Mouse (Mus musculus): ENCODE measurements around the gene Defb5. TPM values are rescaled to one million over a fixed set of nuclear protein-coding genes. Genes with fewer than 3 reads are reported as not detected.

The Defb5 gene
- polyA plus RNA-seq, 1 experiment from 2014 or later, result not detected

Other genes with a start within 250 kb of the Defb5 start
- not detected in 2 replicates for gene Defb38, start 221.0 kb upstream of the Defb5 start, polyA plus RNA-seq (2014; fragmentation: Nextera tagmentation; extraction: Ambion mirVana)
- gene Defb39, start 182.8 kb upstream of the Defb5 start, polyA plus RNA-seq (2014; fragmentation: Nextera tagmentation; extraction: Ambion mirVana), result not detected in 2 replicates
- gene Defb12, start 132.7 kb upstream of the Defb5 start, polyA plus RNA-seq (2014; fragmentation: Nextera tagmentation; extraction: Ambion mirVana), result not detected in 2 replicates
- gene Defb34, start 123.8 kb upstream of the Defb5 start, polyA plus RNA-seq (2014; fragmentation: Nextera tagmentation; extraction: Ambion mirVana), result not detected in 2 replicates
- gene Gm45826, start 106.8 kb upstream of the Defb5 start, polyA plus RNA-seq (2014; fragmentation: Nextera tagmentation; extraction: Ambion mirVana), result not detected in 2 replicates
- not detected in 2 replicates for gene Defb14, start 53.2 kb upstream of the Defb5 start, polyA plus RNA-seq (2014; fragmentation: Nextera tagmentation; extraction: Ambion mirVana)
- gene Defb4, start 48.9 kb upstream of the Defb5 start, polyA plus RNA-seq (2014; fragmentation: Nextera tagmentation; extraction: Ambion mirVana), result not detected in 2 replicates
- gene Defb6, start 22.1 kb upstream of the Defb5 start, polyA plus RNA-seq (2014; fragmentation: Nextera tagmentation; extraction: Ambion mirVana), result not detected in 2 replicates
- not detected in 2 replicates for gene Defb46, start 7.7 kb upstream of the Defb5 start, polyA plus RNA-seq (2014; fragmentation: Nextera tagmentation; extraction: Ambion mirVana)
- not detected in 2 replicates for gene Defb3, start 45.8 kb downstream of the Defb5 start, polyA plus RNA-seq (2014; fragmentation: Nextera tagmentation; extraction: Ambion mirVana)
- not detected in 2 replicates for gene Defb8, start 200.0 kb downstream of the Defb5 start, polyA plus RNA-seq (2014; fragmentation: Nextera tagmentation; extraction: Ambion mirVana)
- not detected in 2 replicates for gene Defb7, start 247.5 kb downstream of the Defb5 start, polyA plus RNA-seq (2014; fragmentation: Nextera tagmentation; extraction: Ambion mirVana)

Data from midbrain, embryonic 14.5 days (tissue).